Mouse (Mus musculus) lung, embryonic 16.5 days (tissue): Measurements from ENCODE around the gene Ndufv3. TPM values are rescaled to one million over a fixed set of nuclear protein-coding genes. Genes with fewer than 3 reads are reported as not detected.

Source experiments
- ATAC-seq: fragments of 200-750 bp; cut with Nextera tagmentation; 2 replicates; pipeline ENCODE4 v1.8.0; 2017; ENCODE audit warnings: low read depth, mild to moderate bottlenecking, moderate library complexity
- H3K27ac ChIP-seq: fragments of 300-500 bp; sonication (generic); 2 replicates; pipeline ENCODE4 v1.5.1; 2014; ENCODE audit warnings: mild to moderate bottlenecking, control low read depth, low read length
- H3K27me3 ChIP-seq: fragments of 300-500 bp; sonication (generic); 2 replicates; pipeline ENCODE4 v1.6.1; 2014; ENCODE audit warnings: low read depth, low read length, mixed read lengths; ENCODE audit not compliant: control insufficient read depth, insufficient read depth
- H3K36me3 ChIP-seq: fragments of 300-500 bp; sonication (generic); 2 replicates; pipeline ENCODE4 v1.6.1; 2014; ENCODE audit warnings: low read length; ENCODE audit not compliant: control insufficient read depth, insufficient read depth
- H3K4me1 ChIP-seq: fragments of 300-500 bp; sonication (generic); replicated peaks from 2 replicates; pipeline ENCODE4 v1.6.1; 2014; ENCODE audit warnings: low read length, mixed read lengths; ENCODE audit not compliant: control insufficient read depth, insufficient read depth
- H3K4me2 ChIP-seq: fragments of 300-500 bp; sonication (generic); 2 replicates; pipeline ENCODE4 v1.6.1; 2014; ENCODE audit warnings: low read depth, low read length, control low read depth
- H3K4me3 ChIP-seq: fragments of 300-500 bp; sonication (generic); 2 replicates; pipeline ENCODE4 v1.5.1; 2014; ENCODE audit warnings: mild to moderate bottlenecking, low read length, control low read depth
- H3K9ac ChIP-seq: fragments of 300-500 bp; sonication (generic); 2 replicates; pipeline ENCODE4 v1.6.1; 2014; ENCODE audit warnings: low read length, control low read depth
- H3K9me3 ChIP-seq: fragments of 300-500 bp; sonication (generic); 2 replicates; pipeline ENCODE4 v1.6.1; 2016; ENCODE audit warnings: low read length; ENCODE audit not compliant: control insufficient read depth
- WGBS: fragments of 180-500 bp; shearing (Covaris S2); extraction: QIAGEN DNeasy Blood & Tissue Kit; methylation state at CpG from one replicate; pipeline ENCODE4 v1.1.7; 2014; 5-methylcytosine and 5-hydroxymethylcytosine counted together
- polyA plus RNA-seq: library from polyadenylated mRNA; unstranded; fragments of >200 nt; fragmentation: Nextera tagmentation; extraction: Ambion mirVana; gene quantifications from 2 replicates; pipeline ENCODE4 v1.2.1, GENCODE M21; 2015

Gene Ndufv3
- polyA plus RNA-seq, 1 experiment from 2014 or later, result 253 TPM

- 2% methylated on average over 2 of the region's 2 CpGs for WGBS
- no peak overlapping the region for H3K4me2 ChIP-seq
- no peaks in the 10 kb centered on the region for H3K4me1 ChIP-seq
- no peak overlapping the region for H3K27ac ChIP-seq
- H3K9me3 ChIP-seq, result no peaks in the 10 kb centered on the region
- H3K27me3 ChIP-seq, result no peaks in the 10 kb centered on the region
- peak; percentile 69 for ATAC-seq
- no peak overlapping the region for H3K9ac ChIP-seq
- H3K36me3 ChIP-seq, result peaks cover 12% of the 10 kb centered on the region
- no peak overlapping the region for H3K4me3 ChIP-seq
These were observed 27.5 kb upstream of the Ndufv3 start for GRCm38 (mm10) chr17:31492416-31492815.

GRCm38 (mm10) chr17:31494989-31495388 is 24.9 kb upstream of the Ndufv3 start:
- Histone ChIP-seq H3K4me3 (no peak overlapping the region), H3K36me3 (peaks cover 32% of the 10 kb centered on the region), H3K27ac (no peak overlapping the region), H3K4me2 (no peak overlapping the region), H3K9me3 (no peaks in the 10 kb centered on the region), H3K9ac (no peak overlapping the region), H3K27me3 (no peaks in the 10 kb centered on the region), H3K4me1 (no peaks in the 10 kb centered on the region)
- 90% methylated on average over 1 of the region's 1 CpGs for WGBS
- ATAC-seq, result no peak

GRCm38 (mm10) chr17:31497726-31498125 is 22.2 kb upstream of the Ndufv3 start:
- no peak overlapping the region for H3K9ac ChIP-seq
- H3K9me3 ChIP-seq, result no peaks in the 10 kb centered on the region
- no peaks in the 10 kb centered on the region for H3K4me1 ChIP-seq
- no peak overlapping the region for H3K4me3 ChIP-seq
- no peaks in the 10 kb centered on the region for H3K27me3 ChIP-seq
- ATAC-seq, result no peak
- H3K27ac ChIP-seq, result no peak overlapping the region
- 88% methylated on average over 6 of the region's 6 CpGs for WGBS
- H3K36me3 ChIP-seq, result peaks cover 48% of the 10 kb centered on the region
- no peak overlapping the region for H3K4me2 ChIP-seq

- WGBS, result 95% methylated on average over 12 of the region's 12 CpGs
- H3K4me1 ChIP-seq, result no peaks in the 10 kb centered on the region
- ATAC-seq, result no peak
- H3K36me3 ChIP-seq, result peaks cover 53% of the 10 kb centered on the region
- no peak overlapping the region for H3K4me3 ChIP-seq
- no peak overlapping the region for H3K27ac ChIP-seq
- H3K27me3 ChIP-seq, result no peaks in the 10 kb centered on the region
- H3K9me3 ChIP-seq, result no peaks in the 10 kb centered on the region
- H3K4me2 ChIP-seq, result no peak overlapping the region
- no peak overlapping the region for H3K9ac ChIP-seq
These were observed 20.2 kb upstream of the Ndufv3 start for GRCm38 (mm10) chr17:31499725-31500124.

- H3K27ac ChIP-seq, result no peak overlapping the region
- no peaks in the 10 kb centered on the region for H3K27me3 ChIP-seq
- no peak overlapping the region for H3K4me2 ChIP-seq
- peaks cover 52% of the 10 kb centered on the region for H3K36me3 ChIP-seq
- H3K9me3 ChIP-seq, result no peaks in the 10 kb centered on the region
- WGBS, result 82% methylated on average over 8 of the region's 8 CpGs
- no peak overlapping the region for H3K4me3 ChIP-seq
- ATAC-seq, result no peak
- no peak overlapping the region for H3K9ac ChIP-seq
- no peaks in the 10 kb centered on the region for H3K4me1 ChIP-seq
These were observed 19.5 kb upstream of the Ndufv3 start for GRCm38 (mm10) chr17:31500416-31500815.

GRCm38 (mm10) chr17:31500908-31501307 is 19.0 kb upstream of the Ndufv3 start:
- Histone ChIP-seq H3K4me2 (no peak overlapping the region), H3K9me3 (no peaks in the 10 kb centered on the region), H3K27ac (no peak overlapping the region), H3K27me3 (no peaks in the 10 kb centered on the region), H3K4me3 (no peak overlapping the region), H3K4me1 (no peaks in the 10 kb centered on the region), H3K9ac (no peak overlapping the region), H3K36me3 (peaks cover 47% of the 10 kb centered on the region)
- 85% methylated on average over 3 of the region's 3 CpGs for WGBS
- ATAC-seq, result no peak

GRCm38 (mm10) chr17:31502261-31502927 is 17.5 kb upstream of the Ndufv3 start:
- WGBS, result 87% methylated on average over 12 of the region's 12 CpGs
- Histone ChIP-seq H3K4me3 (no peak overlapping the region), H3K4me2 (no peak overlapping the region), H3K9me3 (no peaks in the 10 kb centered on the region), H3K36me3 (peaks cover 42% of the 10 kb centered on the region), H3K9ac (no peak overlapping the region), H3K27me3 (no peaks in the 10 kb centered on the region), H3K4me1 (no peaks in the 10 kb centered on the region), H3K27ac (no peak overlapping the region)
- no peak for ATAC-seq

- H3K27ac ChIP-seq, result no peak overlapping the region
- no peaks in the 10 kb centered on the region for H3K4me1 ChIP-seq
- no peak overlapping the region for H3K9ac ChIP-seq
- H3K4me2 ChIP-seq, result no peak overlapping the region
- WGBS, result 91% methylated on average over 12 of the region's 12 CpGs
- H3K9me3 ChIP-seq, result no peaks in the 10 kb centered on the region
- H3K4me3 ChIP-seq, result no peak overlapping the region
- H3K36me3 ChIP-seq, result peaks cover 37% of the 10 kb centered on the region
- ATAC-seq, result no peak; the same call in 1 of the 2 replicates
- H3K27me3 ChIP-seq, result no peaks in the 10 kb centered on the region
These were observed 16.6 kb upstream of the Ndufv3 start for GRCm38 (mm10) chr17:31503337-31503736.

- H3K4me1 ChIP-seq, result no peaks in the 10 kb centered on the region
- H3K4me3 ChIP-seq, result no peak overlapping the region
- no peak overlapping the region for H3K9ac ChIP-seq
- H3K27me3 ChIP-seq, result no peaks in the 10 kb centered on the region
- H3K36me3 ChIP-seq, result peaks cover 34% of the 10 kb centered on the region
- no peaks in the 10 kb centered on the region for H3K9me3 ChIP-seq
- 84% methylated on average over 2 of the region's 2 CpGs for WGBS
- no peak for ATAC-seq
- no peak overlapping the region for H3K4me2 ChIP-seq
- no peak overlapping the region for H3K27ac ChIP-seq
These were observed 16.0 kb upstream of the Ndufv3 start for GRCm38 (mm10) chr17:31503936-31504335.

- no peak overlapping the region for H3K9ac ChIP-seq
- 88% methylated on average over 5 of the region's 5 CpGs for WGBS
- peaks cover 33% of the 10 kb centered on the region for H3K36me3 ChIP-seq
- H3K4me1 ChIP-seq, result no peaks in the 10 kb centered on the region
- no peak overlapping the region for H3K4me3 ChIP-seq
- no peaks in the 10 kb centered on the region for H3K9me3 ChIP-seq
- ATAC-seq, result no peak
- no peak overlapping the region for H3K4me2 ChIP-seq
- no peak overlapping the region for H3K27ac ChIP-seq
- H3K27me3 ChIP-seq, result no peaks in the 10 kb centered on the region
These were observed 14.9 kb upstream of the Ndufv3 start for GRCm38 (mm10) chr17:31505013-31505412.
